Mouse (Mus musculus): ENCODE results near the gene Arhgap17. TPM values are rescaled to one million over a fixed set of nuclear protein-coding genes. Genes with fewer than 3 reads are reported as not detected.

The Arhgap17 gene
- total RNA-seq, 2 experiments from 2014 or later = 14.9 to 17.4 TPM

DNA sequence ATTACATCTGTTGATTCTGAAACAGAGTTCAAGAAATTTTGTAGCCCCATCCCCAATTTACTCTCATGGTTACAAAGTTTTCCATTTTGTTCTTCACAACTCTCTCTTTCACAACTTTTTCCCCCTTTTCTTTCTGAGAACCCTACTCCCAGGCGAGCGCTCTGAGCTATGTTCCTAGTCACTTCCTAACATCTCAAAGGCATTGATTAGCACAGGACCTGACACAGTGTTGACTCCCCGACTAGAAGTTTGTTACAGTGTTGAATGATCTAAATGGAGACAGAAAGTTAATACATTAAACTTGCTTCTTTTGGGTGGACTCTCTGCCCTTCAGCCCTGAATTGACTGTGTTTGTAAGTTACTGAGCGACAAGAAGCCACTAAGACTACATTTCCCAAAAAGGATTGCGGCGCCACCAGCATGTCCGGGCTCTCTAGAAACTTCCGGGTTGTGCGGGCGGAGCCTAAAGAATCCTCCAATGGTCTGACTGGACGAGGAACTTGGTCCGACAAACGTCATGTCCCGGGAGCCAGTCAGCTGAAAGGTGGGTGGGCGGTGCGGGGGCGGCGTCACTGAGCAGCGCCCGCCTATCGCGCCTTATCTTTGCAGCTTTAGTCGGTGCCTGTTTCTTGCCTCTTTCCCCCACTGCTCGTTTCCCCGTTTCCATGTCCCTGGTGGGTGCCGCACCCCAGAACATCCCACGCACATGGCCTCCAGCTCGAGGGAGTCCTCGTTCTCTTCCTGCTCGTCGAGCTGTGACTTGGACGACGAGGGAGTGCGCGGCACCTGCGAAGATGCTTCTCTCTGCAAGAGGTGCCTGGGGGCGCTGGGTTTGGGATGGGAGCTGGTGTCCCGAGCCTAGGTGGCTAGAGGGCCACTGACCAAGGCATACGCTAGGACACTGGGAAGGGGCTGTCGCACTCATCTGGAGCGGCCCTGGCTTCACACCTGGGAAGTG is 8.0 kb upstream of the Arhgap17 start:
- DNase-seq (ENCODE audit: extremely low spot score in 1 of 2, low spot score in 2 of 2) = peak; percentile 96 to 97
- intact Hi-C loops (cut with DNase I) = loop anchor here (5.0 kb wide), 1 partner anchor 170 kb away; no protein-coding TSS in a partner anchor

DNA sequence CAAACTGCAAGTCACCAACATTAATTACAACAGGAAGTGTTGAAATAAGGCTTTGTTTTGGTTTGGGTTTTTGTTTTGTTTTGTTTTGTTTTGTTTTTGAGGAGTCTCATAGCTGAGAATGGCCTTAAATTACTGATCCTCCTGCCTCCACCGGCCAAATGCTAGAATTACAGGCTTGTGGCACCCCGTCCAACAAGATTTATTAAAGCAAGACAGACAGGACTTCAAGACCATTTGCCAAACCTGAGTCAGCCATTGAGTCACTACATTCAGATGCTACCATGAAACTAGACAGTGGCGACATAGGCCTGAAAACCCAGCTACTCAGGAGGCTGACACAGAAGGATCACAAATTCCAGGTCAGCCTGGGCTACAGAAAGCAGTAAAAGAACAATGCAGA is 1.8 kb upstream of the Arhgap17 start:
- DNase-seq (ENCODE audit: extremely low spot score in 1 of 2, low spot score in 2 of 2) = no peak
- intact Hi-C loops (cut with DNase I) = no loop called here

DNA sequence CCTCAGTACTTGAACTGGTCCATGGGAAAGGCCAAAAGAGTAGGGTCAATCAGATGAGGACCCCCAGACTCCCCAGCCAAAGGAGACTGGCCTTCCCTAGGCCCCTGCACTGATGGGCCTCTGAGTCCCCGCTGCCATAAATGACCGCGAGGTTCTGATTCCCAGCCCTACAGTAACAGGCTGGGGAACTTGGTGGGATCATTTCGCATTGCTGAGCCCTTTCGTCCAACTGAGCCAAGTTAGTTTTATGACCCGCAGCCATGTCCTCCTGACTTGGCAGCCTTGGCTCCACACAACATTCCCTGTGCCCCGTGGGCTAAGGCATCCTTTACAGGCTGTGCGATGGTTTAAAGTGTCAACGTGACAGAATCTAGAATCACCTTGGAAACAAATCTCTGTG is 985 bp upstream of the Arhgap17 start:
- DNase-seq (ENCODE audit: extremely low spot score in 1 of 2, low spot score in 2 of 2) = no peak
- intact Hi-C loops (cut with DNase I) = no loop called here

DNA sequence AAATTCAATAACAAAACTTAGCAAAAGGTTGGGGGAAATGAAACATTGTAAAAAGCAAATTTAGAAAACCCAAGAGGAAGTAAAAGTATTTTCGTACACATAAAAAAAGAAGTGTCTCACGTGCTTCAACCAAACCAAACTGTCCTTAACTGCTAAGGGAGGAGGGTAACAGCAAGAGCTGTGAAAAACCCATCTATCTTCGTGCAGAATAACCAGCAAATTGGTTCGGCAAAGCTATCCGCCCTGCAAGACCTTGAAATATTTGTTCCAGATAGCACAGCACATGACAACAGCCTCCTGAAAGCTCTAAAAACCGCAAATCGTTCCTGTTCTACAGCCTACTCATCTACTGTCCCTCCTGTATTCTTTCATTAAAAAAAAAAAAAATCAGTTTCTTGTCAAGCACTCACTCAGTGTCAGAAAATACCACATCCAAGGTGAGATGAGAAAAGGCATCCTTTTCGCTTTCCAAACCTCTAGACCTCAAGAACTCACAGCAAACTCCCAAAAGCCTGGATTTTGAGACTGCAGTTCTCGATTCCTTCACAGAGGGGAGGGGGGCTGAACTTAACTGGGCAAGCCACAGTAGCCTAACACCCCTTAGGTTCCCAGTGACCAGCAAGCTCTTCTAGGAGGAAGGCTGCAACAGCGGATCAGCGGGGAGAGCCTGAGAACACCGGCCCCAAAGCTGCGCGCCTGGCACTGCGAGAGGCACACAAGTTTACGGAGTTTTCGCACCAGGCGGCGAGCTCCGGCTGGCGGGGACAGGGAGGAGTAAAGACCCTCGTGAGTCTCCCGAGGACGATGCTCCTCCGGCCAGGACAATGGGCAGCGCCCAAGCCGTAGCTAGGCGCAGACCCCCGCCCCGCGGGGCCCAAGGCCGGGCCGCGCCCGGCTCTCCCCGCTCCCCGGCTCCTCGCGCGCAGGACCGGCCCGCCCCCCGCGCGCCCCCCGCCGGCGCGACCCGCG is 653 bp downstream of the Arhgap17 start:
- no peak for DNase-seq (ENCODE audit: extremely low spot score in 1 of 2, low spot score in 2 of 2)
- intact Hi-C loops (cut with DNase I) = no loop called here

DNA sequence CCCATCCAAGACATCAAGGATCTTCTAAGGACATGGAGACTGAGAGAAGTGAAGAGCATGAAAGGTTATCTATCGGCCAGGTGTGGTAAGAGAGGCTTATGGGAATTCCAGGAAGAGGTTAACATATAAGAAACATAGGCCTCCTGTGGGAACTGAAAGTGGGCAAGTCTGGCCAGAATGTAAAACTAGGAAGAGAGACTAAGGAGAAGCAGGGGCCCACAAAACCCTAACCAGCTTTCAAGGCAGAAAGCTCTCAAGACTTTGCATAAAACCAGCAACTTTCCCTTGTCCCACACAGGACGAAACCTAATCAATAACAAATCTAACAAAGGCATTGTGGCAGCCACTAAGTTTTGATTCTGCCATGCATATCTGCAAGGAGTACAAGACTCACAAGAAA is 1.5 kb downstream of the Arhgap17 start:
- no peak for DNase-seq (ENCODE audit: extremely low spot score in 1 of 2, low spot score in 2 of 2)
- intact Hi-C loops (cut with DNase I) = no loop called here

DNA sequence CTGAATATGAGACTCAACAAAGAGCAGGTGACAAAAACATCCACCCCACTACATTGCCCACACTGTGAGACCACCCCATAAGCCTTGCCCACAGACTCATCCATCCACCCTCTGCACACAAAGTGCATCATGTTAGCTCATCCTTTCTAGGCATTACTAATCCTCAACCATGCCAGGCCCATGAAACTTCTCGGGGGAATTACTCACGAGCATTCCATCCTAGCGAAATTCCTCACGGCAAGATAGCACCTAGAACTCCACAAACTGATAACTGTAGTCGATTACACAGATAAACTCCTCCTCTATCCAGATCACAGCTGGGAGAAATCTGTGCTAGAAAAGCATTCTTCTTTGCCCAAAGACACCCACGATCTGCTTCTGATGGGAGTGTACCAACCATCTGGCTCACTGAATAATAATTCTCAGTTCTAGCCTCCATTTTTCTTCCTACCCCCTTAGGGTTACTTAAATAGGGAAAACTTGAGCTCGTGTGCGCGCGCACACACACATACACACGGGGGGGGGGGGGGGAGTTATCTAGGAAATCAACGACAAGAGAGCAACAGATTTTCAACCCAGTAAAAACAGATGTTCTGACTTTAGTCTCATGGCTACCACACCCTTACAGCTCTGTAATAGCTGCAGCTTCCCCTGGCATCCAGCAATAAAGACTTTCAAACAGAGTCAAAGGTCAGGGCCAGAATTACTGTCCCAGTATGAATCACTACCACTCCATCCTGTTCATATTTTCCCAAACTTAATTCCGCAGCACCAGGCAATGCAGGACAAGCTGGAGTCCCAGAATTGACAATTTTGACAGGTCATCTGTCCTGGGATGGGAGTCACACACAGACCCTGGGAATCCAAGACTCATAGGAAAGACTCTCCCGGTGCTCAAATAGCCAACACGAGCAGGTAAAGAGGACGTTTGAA is 2.2 kb downstream of the Arhgap17 start:
- DNase-seq (ENCODE audit: extremely low spot score in 1 of 2, low spot score in 2 of 2) = no peak

DNA sequence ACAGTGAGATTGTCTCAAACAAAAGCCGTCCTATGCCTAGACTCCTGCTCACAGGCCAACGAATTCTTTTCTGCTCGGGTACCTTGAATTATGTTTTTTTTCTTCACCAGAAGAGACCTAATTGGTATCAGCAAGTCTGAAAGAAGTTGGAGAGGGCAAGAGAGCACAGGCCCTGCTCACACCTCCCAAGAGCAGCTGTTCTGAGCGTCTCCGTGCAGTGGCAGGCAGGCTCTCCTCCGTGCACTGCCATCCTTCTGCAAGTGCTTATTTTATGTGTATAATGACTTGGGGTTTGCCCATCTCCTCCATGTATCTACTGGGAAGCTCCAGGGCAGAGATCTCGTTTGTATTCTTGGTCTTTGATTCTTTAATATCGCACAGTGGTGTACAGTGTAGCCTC is 2.9 kb downstream of the Arhgap17 start:
- no peak for DNase-seq (ENCODE audit: extremely low spot score in 1 of 2, low spot score in 2 of 2)
- intact Hi-C loops (cut with DNase I) = no loop called here

More for the DNA sequence above, 2.2 kb downstream of the Arhgap17 start:
- intact Hi-C loops (cut with DNase I) = no loop called here

DNA sequence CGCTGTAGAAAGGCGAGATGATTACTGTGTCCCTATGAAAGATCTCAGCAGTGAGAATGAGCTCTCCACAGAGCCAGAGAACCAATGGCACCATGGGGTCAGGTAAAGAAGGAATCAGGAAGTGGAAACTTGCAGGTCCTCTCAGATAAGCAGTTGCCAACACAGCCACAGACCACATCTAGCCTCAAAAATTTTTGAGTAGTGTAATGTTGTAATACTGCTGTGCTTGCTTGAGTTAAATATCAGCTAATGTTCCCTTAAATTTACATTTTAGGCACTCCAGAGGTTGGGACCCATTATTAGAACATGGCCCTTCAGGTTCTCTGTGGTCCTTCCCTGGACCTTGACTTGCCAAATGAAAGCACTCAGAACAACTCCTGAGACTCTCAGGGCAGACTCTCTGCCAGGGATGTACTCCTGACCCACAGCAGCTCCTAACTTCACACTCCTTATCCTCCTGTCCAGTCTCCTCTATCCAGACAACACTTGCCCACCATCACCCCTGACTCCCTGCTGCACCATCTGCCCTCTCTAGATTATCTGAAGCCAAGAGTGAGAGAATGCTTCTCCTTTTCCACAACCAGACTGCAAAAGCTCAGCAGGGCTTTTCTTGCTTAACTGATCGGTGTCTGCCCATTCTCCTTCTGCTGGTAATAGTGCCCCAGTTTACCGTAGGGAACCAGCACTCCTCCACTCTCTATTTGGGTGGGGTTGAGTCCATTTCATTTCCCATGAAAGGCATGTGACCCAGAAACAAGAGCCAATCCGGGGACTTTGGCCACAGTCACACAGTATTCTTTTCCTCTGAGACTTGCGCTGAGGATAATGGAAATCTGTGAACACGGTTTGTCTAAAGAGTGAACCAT is 3.6 kb downstream of the Arhgap17 start:
- DNase-seq (ENCODE audit: extremely low spot score in 1 of 2, low spot score in 2 of 2) = no peak
- intact Hi-C loops (cut with DNase I) = no loop called here

DNA sequence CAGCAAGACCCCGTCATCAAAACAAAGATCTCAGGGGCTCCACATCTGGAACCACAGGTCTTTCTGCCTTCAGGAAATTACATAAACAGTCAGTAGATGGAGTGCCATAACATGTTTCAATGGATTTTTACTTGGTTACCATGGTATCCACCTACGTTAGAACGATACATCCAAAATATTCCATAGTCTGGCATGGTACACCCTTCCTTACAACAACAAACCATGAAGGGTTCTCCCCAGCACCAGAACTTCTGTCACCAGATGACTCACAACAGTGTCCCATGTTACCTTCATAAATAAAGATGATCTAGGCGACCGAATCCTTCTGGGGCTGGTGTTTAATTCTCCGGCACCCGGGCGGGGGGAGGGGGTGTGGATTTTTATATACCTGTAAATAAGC is 5.7 kb downstream of the Arhgap17 start:
- peak in 1 of 2 experiments; percentile 38 for DNase-seq (ENCODE audit: extremely low spot score in 1 of 2, low spot score in 2 of 2)
- intact Hi-C loops (cut with DNase I) = loop anchor here (5.0 kb wide), 1 partner anchor 37 kb away; no protein-coding TSS in a partner anchor

DNA sequence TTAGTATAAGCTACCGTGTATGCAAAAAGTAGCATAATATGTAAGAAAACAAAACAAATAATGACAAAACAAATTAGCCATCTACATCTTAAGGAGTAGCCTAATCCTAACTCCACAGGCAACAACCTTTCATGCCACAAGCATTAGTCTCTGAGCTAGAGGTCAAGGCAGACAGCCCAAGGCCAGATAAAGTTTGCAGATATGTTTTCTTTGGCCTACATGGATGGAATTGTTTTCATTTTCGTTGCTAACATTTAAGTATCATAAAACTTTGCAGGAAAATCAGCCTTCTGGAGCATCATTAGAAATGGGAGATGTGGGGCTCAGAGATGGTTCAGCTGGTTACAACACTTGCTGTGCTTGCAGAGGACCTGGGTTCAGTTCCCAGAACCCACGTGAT is 6.9 kb downstream of the Arhgap17 start:
- intact Hi-C loops (cut with DNase I) = loop anchor here (5.0 kb wide), 1 partner anchor 36 kb away; no protein-coding TSS in a partner anchor
- DNase-seq (ENCODE audit: extremely low spot score in 1 of 2, low spot score in 2 of 2) = no peak

DNA sequence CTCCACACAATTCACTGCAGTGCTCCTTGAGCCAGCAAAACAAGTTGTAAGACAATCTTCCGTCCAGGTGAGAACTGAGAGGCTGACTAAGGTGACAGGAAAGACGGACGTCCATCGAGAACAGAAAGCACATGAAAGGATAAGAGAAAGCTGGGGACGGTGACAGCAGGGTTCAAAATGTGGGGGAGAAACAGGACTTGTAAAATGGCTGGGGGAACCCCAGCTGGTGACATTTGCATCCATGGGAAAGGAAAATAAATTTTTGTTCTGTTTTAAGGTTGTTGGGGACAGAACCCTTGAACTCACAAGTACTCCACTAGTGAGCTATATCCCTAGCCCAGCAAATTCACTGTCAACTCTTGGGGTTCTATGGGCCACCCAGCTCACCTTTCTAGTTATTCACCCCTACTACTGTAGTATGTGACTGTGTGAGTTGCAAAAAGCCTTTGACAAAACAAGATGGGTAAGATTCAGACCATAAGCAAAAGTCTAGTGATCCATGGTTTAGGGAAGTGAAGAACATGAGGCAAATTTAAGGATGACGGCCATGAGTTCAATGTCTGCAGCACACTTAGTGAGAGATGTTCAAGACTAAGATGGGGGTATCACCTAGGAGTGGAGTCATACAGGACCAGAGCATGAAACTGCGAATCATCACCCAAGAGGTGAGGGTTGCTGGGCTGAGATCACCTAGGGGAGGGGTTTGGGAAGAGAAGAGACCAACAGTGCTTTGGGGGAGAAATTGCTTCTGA is 8.3 kb downstream of the Arhgap17 start:
- no peak for DNase-seq (ENCODE audit: extremely low spot score in 1 of 2, low spot score in 2 of 2)
- intact Hi-C loops (cut with DNase I) = loop anchor here (5.0 kb wide), 1 partner anchor 34 kb away; no protein-coding TSS in a partner anchor

DNA sequence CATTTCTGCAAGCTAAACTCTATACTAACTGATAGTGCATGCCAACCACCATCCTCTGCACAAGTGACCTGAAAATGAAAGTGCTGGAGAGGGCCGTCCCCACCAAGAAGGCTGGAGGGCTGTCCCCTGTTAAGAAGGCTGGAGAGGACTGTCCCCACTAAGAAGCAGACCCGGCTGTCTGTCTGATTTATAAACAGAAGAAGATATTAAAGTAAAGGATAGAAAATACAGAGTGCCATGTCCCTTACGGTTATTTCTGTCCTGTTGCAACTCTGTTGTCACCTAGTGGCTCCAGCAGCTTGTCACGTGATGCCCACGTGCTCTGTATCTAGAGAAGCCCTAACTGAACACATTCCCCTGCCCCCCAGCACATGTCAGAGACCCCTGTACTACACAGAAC is 9.5 kb downstream of the Arhgap17 start:
- intact Hi-C loops (cut with DNase I) = loop anchor here (5.0 kb wide), 1 partner anchor 33 kb away; no protein-coding TSS in a partner anchor
- DNase-seq (ENCODE audit: extremely low spot score in 1 of 2, low spot score in 2 of 2) = no peak

DNA sequence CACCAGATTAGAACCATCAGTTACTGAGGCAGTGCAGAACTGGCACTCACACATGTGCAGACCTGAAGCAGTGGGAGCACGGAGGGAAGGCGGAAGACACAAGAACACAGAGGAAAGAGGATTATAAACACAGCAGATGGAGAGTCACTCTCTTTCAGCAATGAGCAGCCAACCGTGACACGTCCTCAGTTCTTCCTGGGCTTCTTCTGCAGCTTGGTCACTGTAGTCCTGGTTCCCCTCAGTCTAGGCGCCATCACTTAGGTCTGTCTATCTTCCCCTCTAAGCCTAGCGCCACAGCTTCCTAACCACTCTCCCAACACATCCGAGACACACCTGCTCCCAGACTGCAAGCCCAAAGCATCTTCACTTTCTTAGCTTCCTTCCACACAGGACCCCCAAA is 10.6 kb downstream of the Arhgap17 start:
- no peak for DNase-seq (ENCODE audit: extremely low spot score in 1 of 2, low spot score in 2 of 2)
- intact Hi-C loops (cut with DNase I) = no loop called here

DNA sequence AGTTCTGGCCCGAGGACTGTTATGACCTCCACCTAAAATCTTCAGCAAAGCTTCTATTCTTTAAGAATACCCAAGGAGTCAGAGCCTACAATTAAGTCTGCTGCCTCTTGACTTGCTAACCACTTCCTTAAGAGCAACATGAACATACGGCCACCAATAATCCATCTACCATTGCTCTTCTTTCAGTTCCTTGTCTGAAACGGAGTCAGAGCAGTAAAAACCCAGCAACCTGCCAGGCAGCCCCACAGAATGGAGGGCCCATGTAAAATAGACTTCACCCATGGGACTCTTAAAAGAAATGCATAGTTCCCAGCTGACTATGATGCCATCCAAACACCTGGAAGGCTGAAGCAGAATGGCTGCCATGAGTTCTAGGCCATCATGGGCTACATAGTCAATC is 13.6 kb downstream of the Arhgap17 start:
- intact Hi-C loops (cut with DNase I) = no loop called here
- DNase-seq (ENCODE audit: extremely low spot score in 1 of 2, low spot score in 2 of 2) = no peak

DNA sequence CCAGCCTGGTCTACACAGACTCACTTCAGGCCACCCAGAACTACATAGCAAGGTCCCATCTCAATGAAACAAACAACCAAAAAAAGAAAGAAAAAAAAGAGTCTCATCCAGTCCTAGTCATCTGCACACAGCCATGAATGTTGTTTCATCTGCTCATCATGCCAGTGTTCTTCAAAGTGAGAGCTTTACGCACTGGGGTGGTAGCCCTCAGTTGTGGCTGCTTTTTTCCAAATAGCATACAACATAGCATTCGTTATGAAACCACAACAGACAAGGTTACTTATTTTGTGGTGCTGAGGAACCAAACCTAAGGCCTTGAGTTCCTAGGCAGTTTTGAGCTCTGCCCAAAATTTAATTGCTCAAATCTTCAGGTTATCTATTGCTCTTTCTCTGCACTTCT is 14.9 kb downstream of the Arhgap17 start:
- intact Hi-C loops (cut with DNase I) = no loop called here
- no peak for DNase-seq (ENCODE audit: extremely low spot score in 1 of 2, low spot score in 2 of 2)

DNA sequence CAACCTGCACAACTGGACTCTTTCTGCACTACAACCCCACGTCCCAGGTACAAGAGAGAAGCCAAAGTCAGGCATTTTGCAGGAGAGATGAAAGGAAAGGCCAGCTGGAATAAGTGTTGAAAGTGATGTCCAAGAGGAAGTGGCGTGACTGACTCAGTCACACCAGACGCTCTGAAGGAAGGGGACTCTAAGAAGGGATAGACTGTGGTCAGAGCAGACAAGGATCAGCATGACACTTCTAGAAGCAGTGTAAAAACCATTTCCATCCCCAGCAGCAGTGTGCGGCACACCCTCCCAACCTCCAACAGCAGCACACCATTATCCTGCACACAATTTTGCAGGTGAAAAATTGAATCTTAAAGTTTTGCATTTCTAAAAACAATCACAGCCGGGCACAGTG is 15.3 kb downstream of the Arhgap17 start:
- no peak for DNase-seq (ENCODE audit: extremely low spot score in 1 of 2, low spot score in 2 of 2)
- intact Hi-C loops (cut with DNase I) = no loop called here

DNA sequence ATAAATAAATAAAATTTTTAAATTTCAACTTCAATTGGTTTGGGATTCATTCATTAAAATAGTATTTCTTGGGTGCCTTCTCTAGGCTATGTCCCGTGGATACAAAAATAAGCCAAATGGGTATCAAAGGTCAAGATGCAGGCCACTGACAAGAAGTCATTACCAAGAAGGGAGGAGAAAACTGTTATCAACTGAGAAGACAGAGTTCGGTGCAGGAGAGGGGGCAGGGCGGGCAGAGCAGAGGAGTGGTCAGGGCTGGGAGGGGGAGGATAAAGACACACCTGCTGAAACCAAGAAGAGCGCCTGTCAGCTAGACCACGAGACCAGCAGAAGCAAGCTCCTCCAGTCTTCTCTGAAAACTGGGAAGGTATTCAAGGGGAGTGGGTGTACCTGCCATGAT is 15.8 kb downstream of the Arhgap17 start:
- intact Hi-C loops (cut with DNase I) = no loop called here
- no peak for DNase-seq (ENCODE audit: extremely low spot score in 1 of 2, low spot score in 2 of 2)

Data from left cerebral cortex, postnatal 10 days (tissue).